Mouse (Mus musculus): ENCODE results near the gene Epb41l3. TPM values are rescaled to one million over a fixed set of nuclear protein-coding genes. Genes with fewer than 3 reads are reported as not detected.
"Not testable (repeated sequence)": the region's sequence is repeated elsewhere in the genome, so short reads cannot be mapped to it uniquely, and the experiment has no call there.

Epb41l3 gene
- total RNA-seq, 2 experiments from 2014 or later, result 1.5 to 2.4 TPM

GRCm38 (mm10) chr17:69120533-69121358 is 45.3 kb downstream of the Epb41l3 start:
- TF ChIP-seq CTCF (IDR thresholded peaks at IDR 0.05), result no peak
- no peak for DNase-seq
- Histone ChIP-seq H3K27ac (no peak overlapping the region), H3K4me3 (no peak overlapping the region)
- intact Hi-C loops (cut with DNase I), result no loop called here

- DNase-seq; intact Hi-C loops (cut with DNase I); H3K4me3 ChIP-seq; H3K27ac ChIP-seq: not testable (repeated sequence)
These were observed 46.9 kb downstream of the Epb41l3 start for GRCm38 (mm10) chr17:69122403-69122802.

GRCm38 (mm10) chr17:69127436-69127835 is 52.0 kb downstream of the Epb41l3 start:
- H3K4me3 ChIP-seq, result no peak overlapping the region
- no peak for DNase-seq
- no peak for TF ChIP-seq CTCF (IDR thresholded peaks at IDR 0.05)
- intact Hi-C loops (cut with DNase I), result no loop called here
- no peak overlapping the region for H3K27ac ChIP-seq

- intact Hi-C loops (cut with DNase I), result no loop called here
- Histone ChIP-seq H3K27ac (no peak overlapping the region), H3K4me3 (no peak overlapping the region)
- no peak for DNase-seq
- TF ChIP-seq CTCF (IDR thresholded peaks at IDR 0.05), result no peak
These were observed 52.5 kb downstream of the Epb41l3 start for GRCm38 (mm10) chr17:69127981-69128380.

GRCm38 (mm10) chr17:69129434-69129833 is 54.0 kb downstream of the Epb41l3 start:
- no peak for TF ChIP-seq CTCF (IDR thresholded peaks at IDR 0.05)
- intact Hi-C loops (cut with DNase I), result no loop called here
- H3K4me3 ChIP-seq, result no peak overlapping the region
- DNase-seq, result no peak
- H3K27ac ChIP-seq, result no peak overlapping the region

- H3K4me3 ChIP-seq, result no peak overlapping the region
- no peak for DNase-seq
- H3K27ac ChIP-seq, result no peak overlapping the region
- intact Hi-C loops (cut with DNase I), result no loop called here
- TF ChIP-seq CTCF (IDR thresholded peaks at IDR 0.05), result no peak
These were observed 67.5 kb downstream of the Epb41l3 start for GRCm38 (mm10) chr17:69143017-69143416.

- H3K27ac ChIP-seq, result no peak overlapping the region
- H3K4me3 ChIP-seq, result no peak overlapping the region
- TF ChIP-seq CTCF (IDR thresholded peaks at IDR 0.05), result no peak
- intact Hi-C loops (cut with DNase I), result no loop called here
- no peak for DNase-seq
These were observed 75.3 kb downstream of the Epb41l3 start for GRCm38 (mm10) chr17:69150826-69151225.

GRCm38 (mm10) chr17:69151281-69151680 is 75.8 kb downstream of the Epb41l3 start:
- H3K27ac ChIP-seq, result no peak overlapping the region
- intact Hi-C loops (cut with DNase I), result no loop called here
- DNase-seq, result no peak
- H3K4me3 ChIP-seq, result no peak overlapping the region
- TF ChIP-seq CTCF (IDR thresholded peaks at IDR 0.05), result peak; percentile 24; the same call in 1 of the 2 replicates

- no peak overlapping the region for H3K27ac ChIP-seq
- intact Hi-C loops (cut with DNase I), result no loop called here
- DNase-seq, result no peak
- TF ChIP-seq CTCF (IDR thresholded peaks at IDR 0.05), result no peak
- no peak overlapping the region for H3K4me3 ChIP-seq
These were observed 79.6 kb downstream of the Epb41l3 start for GRCm38 (mm10) chr17:69155034-69155433.

- no peak for TF ChIP-seq CTCF (IDR thresholded peaks at IDR 0.05)
These were observed 81.1 kb downstream of the Epb41l3 start for GRCm38 (mm10) chr17:69156522-69157100.

GRCm38 (mm10) chr17:69157101-69157808 is 81.8 kb downstream of the Epb41l3 start:
- no peak for TF ChIP-seq CTCF (IDR thresholded peaks at IDR 0.05)
- intact Hi-C loops (cut with DNase I), result no loop called here
- DNase-seq, result peak; percentile 30
- peak overlapping the region; percentile 89 for H3K4me3 ChIP-seq
- H3K27ac ChIP-seq, result peak overlapping the region; percentile 74

More at GRCm38 (mm10) chr17:69156522-69157100, 81.1 kb downstream of the Epb41l3 start:
- Histone ChIP-seq H3K27ac (peak overlapping the region; percentile 74), H3K4me3 (peak overlapping the region; percentile 89)
- peak; percentile 65 for DNase-seq
- intact Hi-C loops (cut with DNase I), result no loop called here

- DNase-seq, result no peak
- no peak for TF ChIP-seq CTCF (IDR thresholded peaks at IDR 0.05)
- intact Hi-C loops (cut with DNase I), result no loop called here
- 0 out of 2 replicates have a peak overlapping the region, but pooled peaks have one; percentile 74 for H3K27ac ChIP-seq
- peak overlapping the region; percentile 89 for H3K4me3 ChIP-seq
These were observed 82.3 kb downstream of the Epb41l3 start for GRCm38 (mm10) chr17:69157809-69158185.

GRCm38 (mm10) chr17:69158690-69159089 is 83.2 kb downstream of the Epb41l3 start:
- Histone ChIP-seq H3K27ac (no peak overlapping the region), H3K4me3 (no peak overlapping the region)
- no peak for DNase-seq
- TF ChIP-seq CTCF (IDR thresholded peaks at IDR 0.05), result no peak
- intact Hi-C loops (cut with DNase I), result no loop called here

All from gastrocnemius, adult 2 months (tissue).